Mouse (Mus musculus) urinary bladder, postnatal 10 days (tissue): ENCODE measurements around the gene Cntnap4.

Source experiments
- DNase-seq: peaks from one replicate; pipeline ENCODE4 v3.0.0; 2022; ENCODE audit warnings: low spot score

Gene Cntnap4

GRCm38 (mm10) chr8:112569471-112570141 lies at the start of gene Cntnap4:
Gene Cntnap4 (plus strand): TSS chr8:112570043.
- DNase-seq: no peak

- DNase-seq: no peak
Measured at GRCm38 (mm10) chr8:112557376-112557775, 12.5 kb upstream of the Cntnap4 start.

- DNase-seq: no peak
Measured at GRCm38 (mm10) chr8:112570541-112570940, 698 bp downstream of the Cntnap4 start.

- DNase-seq: no peak
Measured at GRCm38 (mm10) chr8:112571337-112571904, 1.6 kb downstream of the Cntnap4 start.

DNA sequence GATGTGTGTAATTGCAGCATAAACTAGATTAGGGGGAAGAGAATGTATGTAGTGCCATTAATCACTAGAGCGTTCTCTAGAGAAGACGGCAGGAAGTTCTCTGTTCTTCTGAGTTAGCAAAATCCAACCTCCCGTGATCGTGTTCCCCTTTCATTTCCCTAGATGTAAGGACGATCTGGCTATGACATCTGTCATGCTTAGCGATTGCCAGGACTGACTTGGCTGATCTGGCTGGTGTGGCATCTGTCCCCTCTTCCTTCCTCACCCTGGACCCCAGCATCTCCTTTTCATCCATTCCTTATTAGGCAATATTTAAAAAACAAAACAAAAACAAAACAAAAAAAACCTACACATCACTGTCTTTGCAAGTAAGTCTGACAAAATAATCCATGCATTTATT lies 11.6 kb downstream of the Cntnap4 start:
- DNase-seq: no peak

- no peak for DNase-seq
Measured at GRCm38 (mm10) chr8:112583440-112583839, 13.6 kb downstream of the Cntnap4 start.

GRCm38 (mm10) chr8:112588357-112589051 lies 18.7 kb downstream of the Cntnap4 start:
- DNase-seq: no peak

GRCm38 (mm10) chr8:112589052-112589389 lies 19.2 kb downstream of the Cntnap4 start:
- no peak for DNase-seq

DNA sequence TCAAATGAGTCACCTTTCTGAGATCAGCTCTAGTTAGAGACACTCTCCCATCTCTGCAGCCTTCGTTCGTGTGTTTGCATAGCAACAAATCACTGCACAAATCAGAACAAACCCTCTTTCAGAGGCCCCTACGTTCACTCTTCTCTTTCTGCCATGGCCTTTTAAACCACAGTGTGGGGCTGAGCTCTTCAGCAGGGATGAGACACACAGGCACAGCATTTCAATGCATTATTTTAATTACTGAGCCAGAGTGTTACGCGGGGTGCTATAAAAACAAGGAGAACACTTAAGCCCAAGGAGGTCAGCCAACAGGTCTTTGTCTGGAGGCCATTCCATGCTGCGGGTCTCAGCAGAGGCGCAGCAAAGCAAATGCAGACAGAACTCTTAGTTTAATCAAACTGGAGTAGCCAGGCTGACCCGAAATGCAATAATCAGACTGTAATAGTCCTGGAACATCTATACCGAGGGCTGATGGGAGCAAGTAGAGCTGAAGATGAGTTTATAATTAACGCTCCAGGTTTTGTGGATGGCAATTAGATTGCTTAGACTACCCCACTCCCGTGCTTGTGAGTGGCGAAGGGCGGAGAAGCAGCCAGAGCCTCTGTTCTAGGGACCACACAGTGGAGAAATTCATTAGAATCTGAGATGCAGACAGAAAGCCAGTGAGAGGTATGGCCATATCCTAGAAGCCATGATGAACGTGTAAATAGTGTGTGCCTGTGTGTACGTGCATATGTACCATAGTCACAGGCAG lies 26.4 kb downstream of the Cntnap4 start:
- DNase-seq: no peak

- no peak for DNase-seq
Measured at GRCm38 (mm10) chr8:112599975-112600374, 30.1 kb downstream of the Cntnap4 start.

GRCm38 (mm10) chr8:112601150-112601549 lies 31.3 kb downstream of the Cntnap4 start:
- DNase-seq: no peak

GRCm38 (mm10) chr8:112610121-112610520 lies 40.3 kb downstream of the Cntnap4 start:
- no peak for DNase-seq

GRCm38 (mm10) chr8:112628791-112629190 lies 58.9 kb downstream of the Cntnap4 start:
- DNase-seq: no peak

DNA sequence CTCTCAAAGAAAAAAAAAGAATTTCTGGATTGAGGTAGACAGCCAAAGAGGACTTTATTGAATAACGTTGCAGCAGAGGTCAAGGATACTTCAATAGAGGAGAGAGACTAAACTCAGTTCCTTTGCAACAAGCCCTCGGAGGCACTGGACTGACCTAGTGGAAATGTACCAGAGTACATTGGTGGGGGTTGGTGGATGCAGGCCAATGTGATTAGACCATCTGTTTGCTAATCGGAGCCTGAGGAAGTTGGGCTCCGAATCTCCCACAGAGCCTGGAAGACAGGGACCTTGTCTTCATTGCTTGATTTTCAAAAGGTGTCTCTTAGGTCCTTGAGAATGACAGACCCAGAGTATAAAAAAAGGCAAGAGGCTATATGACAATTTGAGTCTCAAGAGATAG lies 82.8 kb downstream of the Cntnap4 start:
- DNase-seq: no peak

DNA sequence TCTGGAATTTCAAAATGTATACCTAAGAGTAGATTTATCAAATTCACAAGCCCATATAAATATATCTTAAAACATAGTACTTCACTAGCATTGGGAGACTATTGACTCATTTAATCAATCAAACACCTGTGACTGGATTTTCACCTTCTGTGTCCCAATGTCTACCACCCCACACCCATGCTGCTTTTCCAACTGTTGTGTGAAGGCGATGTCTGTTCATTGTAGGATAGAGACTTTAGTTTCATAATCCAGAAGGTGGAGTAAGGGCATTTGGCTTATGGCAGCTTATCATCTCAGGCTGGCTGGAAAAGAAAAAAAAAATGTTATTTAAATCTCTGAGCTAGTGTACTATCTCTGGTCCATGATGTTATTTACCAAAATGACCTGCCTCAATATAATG lies 83.4 kb downstream of the Cntnap4 start:
- DNase-seq: no peak

DNA sequence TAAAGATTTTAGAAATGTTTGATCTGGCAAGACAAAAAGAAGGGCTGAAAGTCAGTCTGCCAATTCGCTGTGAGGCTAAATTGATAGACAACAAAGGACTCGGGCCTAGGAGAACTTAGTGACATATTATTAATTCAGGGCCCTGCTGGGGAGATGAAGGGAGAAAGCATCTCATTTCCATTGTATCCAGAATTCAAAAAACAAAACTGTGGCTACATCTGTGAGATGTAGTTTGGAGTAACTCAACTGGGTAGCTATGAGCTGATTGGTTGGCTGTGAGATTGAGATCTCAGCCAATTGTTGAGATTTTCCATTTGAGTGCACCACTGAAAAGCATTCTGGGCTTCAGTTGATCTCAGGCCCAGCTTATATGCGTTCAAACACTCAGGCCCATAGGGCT lies 84.2 kb downstream of the Cntnap4 start:
- DNase-seq: no peak

DNA sequence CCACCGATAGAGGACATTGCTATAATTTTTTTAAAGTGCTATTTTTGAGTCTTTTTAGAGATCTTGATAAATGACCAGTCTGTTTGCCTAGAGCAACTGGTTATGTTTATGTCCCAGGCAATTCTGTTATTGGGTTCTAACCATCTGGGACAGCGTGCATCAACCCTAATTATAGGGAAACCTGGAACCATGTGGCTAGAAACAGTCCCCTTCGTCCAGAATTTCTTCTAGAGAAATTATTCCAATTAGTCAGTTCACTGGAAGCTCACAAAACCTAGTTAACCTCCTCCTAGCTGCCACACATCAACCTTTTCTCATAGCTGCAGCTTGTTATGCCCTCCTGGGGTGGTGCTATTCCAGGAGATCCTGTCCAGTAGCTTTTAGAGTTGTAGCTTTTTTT lies 94.2 kb downstream of the Cntnap4 start:
- no peak for DNase-seq

DNA sequence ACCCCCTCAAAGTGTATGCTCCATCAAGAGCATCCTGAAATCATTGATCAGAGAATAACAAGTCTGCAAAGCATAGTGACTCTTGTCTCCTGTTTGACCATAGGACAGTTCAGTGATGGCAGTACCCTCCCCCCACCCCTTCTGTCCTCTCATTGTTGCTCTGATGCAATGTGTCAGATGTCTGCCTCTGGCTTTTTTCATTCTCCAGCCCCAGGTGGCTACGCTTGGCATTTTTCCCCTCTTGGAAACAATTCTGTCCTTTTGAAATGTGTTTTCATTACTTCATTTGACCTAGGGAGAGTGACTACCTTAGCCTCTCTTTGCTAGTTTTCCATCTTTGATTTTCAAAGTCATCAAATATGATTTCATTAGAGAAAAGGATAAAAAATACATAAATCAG lies 104.8 kb downstream of the Cntnap4 start:
- DNase-seq: no peak

DNA sequence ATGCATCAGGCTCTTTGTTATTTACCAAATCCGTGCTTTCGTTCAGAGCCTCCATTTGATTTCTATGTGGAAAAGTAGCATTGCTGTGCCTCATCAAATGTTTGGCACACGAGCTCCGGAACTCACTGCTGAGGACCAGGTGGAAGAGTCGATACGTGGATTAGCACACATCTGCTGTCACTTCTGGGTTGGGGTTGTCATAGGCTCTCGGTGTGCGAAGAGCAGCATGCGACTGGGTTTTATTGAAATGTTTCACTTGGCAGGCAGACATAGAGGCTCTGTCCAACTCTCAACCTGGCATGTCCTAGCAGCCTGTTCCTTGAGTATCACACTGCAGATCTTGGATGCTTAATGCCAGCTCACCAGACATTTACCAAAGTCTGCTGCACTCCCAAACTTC lies 111.9 kb downstream of the Cntnap4 start:
- DNase-seq: no peak

DNA sequence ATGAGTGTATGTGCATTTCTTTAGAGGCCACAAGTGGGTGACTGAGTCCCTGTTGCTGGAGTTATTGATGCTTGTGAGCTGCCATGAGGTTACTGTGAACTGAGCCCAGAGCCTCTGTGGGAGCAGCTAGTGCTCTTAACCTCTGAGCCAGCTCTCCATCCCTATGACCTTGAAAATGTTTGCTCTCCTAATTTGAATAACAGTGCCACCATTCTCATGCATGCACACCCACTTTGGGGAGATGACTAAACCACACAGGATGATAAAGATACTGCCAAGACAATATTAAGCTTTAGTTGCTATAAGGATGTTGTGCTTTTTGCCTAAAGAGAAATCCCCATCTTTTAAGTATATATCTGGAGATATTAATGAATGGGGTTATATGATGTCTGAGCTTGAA lies 125.9 kb downstream of the Cntnap4 start:
- no peak for DNase-seq

DNA sequence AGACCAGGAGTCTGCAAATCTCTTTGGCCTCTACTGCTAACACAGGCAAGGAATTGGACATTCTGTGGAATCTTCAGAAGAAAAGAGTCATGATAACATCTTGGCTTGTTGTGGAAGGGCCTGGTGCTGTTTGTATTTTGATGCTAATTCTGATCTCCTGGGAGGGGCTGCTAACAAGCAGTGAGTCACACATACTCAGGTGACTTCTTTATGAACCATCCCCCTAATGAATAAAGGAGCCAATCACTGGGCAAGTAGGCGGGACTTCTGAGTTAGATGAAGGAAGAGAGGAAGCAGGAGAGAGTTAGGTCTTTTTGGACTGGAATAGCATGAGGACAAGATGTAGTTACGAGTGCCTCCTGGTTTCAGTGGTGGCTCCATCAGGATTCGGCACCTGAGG lies 128.3 kb downstream of the Cntnap4 start:
- DNase-seq: no peak

DNA sequence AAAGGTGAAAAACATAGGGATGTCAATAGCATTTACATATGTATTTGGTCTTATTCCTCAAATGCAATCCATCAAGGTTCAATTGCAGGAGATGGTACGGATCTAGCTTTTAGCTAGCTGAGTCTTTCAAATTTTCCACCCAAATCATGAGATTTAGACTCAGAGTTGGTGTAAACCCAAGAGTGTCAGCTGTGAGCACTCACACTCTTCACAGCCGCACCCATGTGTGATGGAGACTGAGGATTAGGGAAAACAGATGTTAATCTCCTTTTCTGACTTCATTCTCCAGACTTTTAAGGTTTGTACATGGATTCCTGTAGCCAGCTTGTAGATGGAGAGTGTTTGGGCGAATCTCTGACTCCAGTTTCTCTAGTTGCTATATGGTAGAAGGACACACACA lies 147.1 kb downstream of the Cntnap4 start:
- DNase-seq: no peak

GRCm38 (mm10) chr8:112724918-112725317 lies 155.1 kb downstream of the Cntnap4 start:
- no peak for DNase-seq
